Mouse (Mus musculus) thymus, adult 2 months (tissue): ENCODE measurements around the gene Slc22a1.

Source experiments
- CTCF ChIP-seq: fragments of 200-500 bp; IDR thresholded peaks from 2 replicates; pipeline ENCODE4 v1.5.1; 2012; ENCODE audit warnings: mild to moderate bottlenecking, control low read depth, low read length, moderate library complexity, borderline replicate concordance; ENCODE audit not compliant: control insufficient read depth, poor library complexity, insufficient read depth; ENCODE audit errors: extremely low read depth
- POLR2A ChIP-seq: fragments of 200-500 bp; IDR thresholded peaks from 2 replicates; pipeline ENCODE4 v1.6.1; 2012; ENCODE audit warnings: mild to moderate bottlenecking, low read length, control low read depth, moderate library complexity; ENCODE audit not compliant: control insufficient read depth, poor library complexity, insufficient read depth; ENCODE audit errors: extremely low read depth

DNA sequence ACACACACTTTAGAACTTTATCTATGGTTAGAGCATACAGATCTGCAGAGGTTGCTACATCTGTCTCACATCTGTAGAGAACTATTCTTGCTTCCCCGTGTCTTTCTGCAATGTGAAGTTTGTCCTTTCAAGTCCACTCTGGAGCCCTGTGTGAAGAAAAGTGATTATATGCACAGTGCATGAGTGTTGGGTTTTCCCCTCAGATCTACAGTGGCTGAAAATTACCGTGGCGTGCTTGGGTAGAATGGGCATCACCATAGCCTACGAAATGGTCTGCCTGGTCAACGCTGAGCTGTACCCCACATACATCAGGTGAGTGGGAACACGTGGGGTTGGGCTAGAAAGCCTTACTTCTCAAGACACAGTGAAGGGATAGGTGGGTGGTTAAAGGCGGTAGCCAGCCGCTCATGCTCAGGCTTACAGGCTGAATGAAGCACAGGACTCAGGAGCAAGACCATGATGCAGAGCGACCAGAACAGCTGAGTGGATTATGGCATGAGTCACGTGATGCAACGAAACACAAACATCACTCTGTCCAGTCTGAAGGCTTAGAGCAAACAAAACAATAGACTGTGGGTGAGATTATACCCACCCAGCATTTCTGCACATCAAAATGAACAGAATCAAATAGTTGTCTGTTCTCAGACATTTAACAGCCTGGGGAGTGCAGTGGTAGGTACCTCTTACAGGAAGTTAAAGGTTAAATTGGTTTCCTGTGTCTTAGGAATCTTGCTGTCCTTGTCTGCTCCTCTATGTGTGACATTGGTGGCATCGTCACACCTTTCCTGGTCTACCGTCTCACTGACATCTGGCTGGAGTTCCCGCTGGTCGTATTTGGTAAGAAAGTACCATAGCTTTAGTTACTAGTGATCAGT is 60.9 kb downstream of the Slc22a1 start:
- TF ChIP-seq CTCF (no peak), POLR2A (no peak)
